Mouse (Mus musculus): ENCODE measurements at regions not wholly inside any gene's neighbourhood (a gene's known extent, or its start where the extent isn't known, plus 50 kb on each side); places are given as distances from the start of the nearest gene placed in this dataset.

- TF ChIP-seq POLR2A (IDR thresholded peaks at IDR 0.05; ENCODE audit: insufficient read depth, low read depth, low read length) (no peak), CTCF (IDR thresholded peaks at IDR 0.05; ENCODE audit: insufficient read depth, low read depth, low read length) (no peak)
These were observed 217.9 kb upstream of the B430305J03Rik start for GRCm38 (mm10) chr3:61583669-61584068.
